In the genomic region with DNA sequence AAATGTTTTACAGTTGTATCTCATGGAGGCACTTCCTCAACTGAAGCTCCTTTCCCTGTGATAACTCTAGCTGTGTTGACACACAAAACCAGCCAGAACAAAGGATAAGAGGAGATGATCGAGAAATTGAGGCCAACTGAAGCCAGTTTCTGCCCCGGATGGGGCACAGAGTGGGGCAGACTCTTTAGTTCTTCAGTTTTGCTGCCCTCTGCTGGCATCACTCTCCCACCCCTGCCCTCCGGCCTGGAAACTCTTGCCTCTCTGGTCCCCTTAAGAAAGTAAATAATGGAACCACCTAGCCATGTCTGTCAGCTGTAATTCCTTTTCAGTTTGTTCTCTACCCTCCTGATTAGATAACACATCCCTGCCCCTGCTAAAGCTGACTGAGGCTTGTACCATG, we compare ENCODE assay signal across 32 mouse cellular contexts. TPM values are rescaled to one million over a fixed set of nuclear protein-coding genes. Genes with fewer than 3 reads are reported as not detected.
DNase-seq lines count a peak whose midpoint lies in the region; TF ChIP-seq lines count a peak whose summit lies in the region.
"Had no signal": no experiment of that assay in that cellular context is flagged by ENCODE, and none has a peak within 500 bp of the region (broad histone marks: within the 10 kb centered on the region; RNA-seq: fewer than 3 reads in every experiment).

No protein-coding gene starts in this region.

- H3K27me3 ChIP-seq in MEL (ENCODE audit: control insufficient read depth in 1 of 2, insufficient read depth in 2 of 2, low read length in 2 of 2), result no peaks in the 10 kb centered on the region
- H3K27me3 ChIP-seq in small intestine, adult 2 months (ENCODE audit: control insufficient read depth, insufficient read depth, low read length), result no peaks in the 10 kb centered on the region
- H3K27me3 ChIP-seq: embryonic facial prominence, embryonic 12.5 days; embryonic facial prominence, embryonic 15.5 days; hindbrain, embryonic 12.5 days; intestine, embryonic 15.5 days had no signal

- H3K4me3 ChIP-seq in gastrocnemius, adult 2 months, result no peak overlapping the region
- no peak overlapping the region for H3K4me3 ChIP-seq in layer of hippocampus, adult 2 months
- H3K4me3 ChIP-seq in MEL (ENCODE audit: control insufficient read depth in 1 of 2, insufficient read depth in 1 of 2, low read depth in 2 of 2, low read length in 2 of 2), result no peak overlapping the region
- H3K4me3 ChIP-seq in small intestine, adult 2 months (ENCODE audit: low read depth, low read length), result no peak overlapping the region
- H3K4me3 ChIP-seq: embryonic facial prominence, embryonic 12.5 days; embryonic facial prominence, embryonic 15.5 days; hindbrain, embryonic 12.5 days; intestine, embryonic 15.5 days had no signal

- no peak for TF ChIP-seq POLR2A in MEL (IDR thresholded peaks at IDR 0.05; ENCODE audit: control insufficient read depth in 1 of 2, insufficient read depth in 1 of 2, low read depth in 1 of 2, low read length in 2 of 2, poor library complexity in 1 of 2)
- TF ChIP-seq POLR2A in small intestine, adult 2 months (IDR thresholded peaks at IDR 0.05; ENCODE audit: low read depth, low read length), result no peak

- peaks cover 0 to 2% of the 10 kb centered on the region in 2 experiments; a peak in 1 of 4 replicates for H3K36me3 ChIP-seq in MEL (ENCODE audit: control insufficient read depth in 1 of 2, insufficient read depth in 2 of 2, low read length in 2 of 2)
- peaks cover 22% of the 10 kb centered on the region for H3K36me3 ChIP-seq in small intestine, adult 2 months (ENCODE audit: control insufficient read depth, insufficient read depth, low read length)

- TF ChIP-seq RAD21 in MEL (IDR thresholded peaks at IDR 0.05; ENCODE audit: low read depth, low read length), result no peak

- H3K27ac ChIP-seq in gastrocnemius, adult 2 months, result no peak overlapping the region
- H3K27ac ChIP-seq in layer of hippocampus, adult 2 months, result no peak overlapping the region
- H3K27ac ChIP-seq in MEL (ENCODE audit: control insufficient read depth, low read depth, low read length), result no peak overlapping the region
- no peak overlapping the region for H3K27ac ChIP-seq in small intestine, adult 2 months (ENCODE audit: insufficient read depth, low read depth, low read length)
- H3K27ac ChIP-seq: embryonic facial prominence, embryonic 12.5 days; embryonic facial prominence, embryonic 15.5 days; hindbrain, embryonic 12.5 days; intestine, embryonic 15.5 days had no signal

- no peaks in the 10 kb centered on the region for H3K79me2 ChIP-seq in MEL (ENCODE audit: control insufficient read depth, insufficient read depth, low read length, poor library complexity)

- H3K9ac ChIP-seq in MEL (ENCODE audit: control insufficient read depth, low read depth, low read length, poor library complexity, severe bottlenecking), result no peak overlapping the region
- H3K9ac ChIP-seq: embryonic facial prominence, embryonic 12.5 days; embryonic facial prominence, embryonic 15.5 days; forebrain, postnatal 0 days; hindbrain, embryonic 12.5 days; intestine, embryonic 15.5 days had no signal

- H3K9me3 ChIP-seq in MEL (replicated peaks; ENCODE audit: insufficient read depth, low read length), result no peaks in the 10 kb centered on the region
- H3K9me3 ChIP-seq: embryonic facial prominence, embryonic 12.5 days; embryonic facial prominence, embryonic 15.5 days; hindbrain, embryonic 12.5 days; intestine, embryonic 15.5 days had no signal

- WGBS in small intestine, adult 2 months, result 65% methylated on average over 3 of the region's 3 CpGs

- peak; percentile 13; the same call in 1 of the 2 replicates for TF ChIP-seq CTCF in gastrocnemius, adult 2 months (IDR thresholded peaks at IDR 0.05)
- peak; percentile 62 for TF ChIP-seq CTCF in layer of hippocampus, adult 2 months (conservative IDR thresholded peaks at IDR 0.05)
- peak in 2 of 3 experiments; percentile 6 to 47; a peak in 3 of 6 replicates for TF ChIP-seq CTCF in MEL (IDR thresholded peaks at IDR 0.05 in 2 of 3, conservative IDR thresholded peaks at IDR 0.05 in 1 of 3; ENCODE audit: control insufficient read depth in 1 of 3, insufficient read depth in 1 of 3, low read depth in 2 of 3, low read length in 3 of 3, poor library complexity in 1 of 3, severe bottlenecking in 1 of 3)
- peak; percentile 10; the same call in 1 of the 2 replicates for TF ChIP-seq CTCF in small intestine, adult 2 months (IDR thresholded peaks at IDR 0.05; ENCODE audit: extremely low read depth, insufficient read length, insufficient replicate concordance, low read depth, low read length)

- intact Hi-C loops in gastrocnemius, adult 2 months (cut with DNase I), result no loop called here

- H3K4me1 ChIP-seq in MEL (ENCODE audit: control insufficient read depth in 1 of 2, insufficient read depth in 2 of 2, low read length in 2 of 2), result 0 out of 4 replicates have a peak, but pooled peaks cover 0 to 1% of the 10 kb centered on the region in 2 experiments
- H3K4me1 ChIP-seq in small intestine, adult 2 months (ENCODE audit: control insufficient read depth, insufficient read depth, insufficient read length, low read length), result no peaks in the 10 kb centered on the region
- H3K4me1 ChIP-seq: intestine, embryonic 15.5 days had no signal

- DNase-seq in gastrocnemius, adult 2 months, result no peak
- no peak for DNase-seq in gastrocnemius, postnatal 10 days
- DNase-seq in layer of hippocampus, adult 2 months (ENCODE audit: low spot score in 2 of 2), result no peak
- no peak for DNase-seq in layer of hippocampus, postnatal 36 days
- no peak for DNase-seq in MEL (ENCODE audit: low read depth, low spot score)
- no peak for DNase-seq in right cerebral cortex, postnatal 10 days (ENCODE audit: low spot score in 2 of 2)
- no peak for DNase-seq in layer of hippocampus, postnatal 25 days (ENCODE audit: extremely low spot score in 1 of 2, low spot score in 1 of 2)
- DNase-seq: adrenal gland, postnatal 10 days; cerebellum, adult 18-20 months; cerebellum, adult 9-10 months; cerebellum, postnatal 14 days; forebrain, postnatal 0 days; gastrocnemius, postnatal 36 days had no signal

- no peak for TF ChIP-seq EP300 in MEL (IDR thresholded peaks at IDR 0.05; ENCODE audit: low read depth in 1 of 2, low read length in 2 of 2)

TF ChIP-seq in MEL, 35 proteins besides CTCF, POLR2A, EP300 and RAD21:
- TF ChIP-seq TAL1 (IDR thresholded peaks at IDR 0.05; ENCODE audit: low read length) (no peak), POLR2AphosphoS2 (IDR thresholded peaks at IDR 0.05; ENCODE audit: low read length) (no peak), USF1 (IDR thresholded peaks at IDR 0.05; ENCODE audit: low read depth, low read length) (no peak), GABPA (IDR thresholded peaks at IDR 0.05; ENCODE audit: low read depth, low read length) (no peak), NRF1 (IDR thresholded peaks at IDR 0.05; ENCODE audit: insufficient read depth, low read depth, low read length, poor library complexity, severe bottlenecking) (no peak), MEF2A (IDR thresholded peaks at IDR 0.05; ENCODE audit: extremely low read depth, insufficient replicate concordance, low read depth, low read length, poor library complexity, severe bottlenecking) (no peak), MXI1 (IDR thresholded peaks at IDR 0.05; ENCODE audit: low read depth, low read length) (no peak), TBP (IDR thresholded peaks at IDR 0.05; ENCODE audit: low read depth, low read length) (no peak), TCF12 (IDR thresholded peaks at IDR 0.05; ENCODE audit: low read depth, low read length) (no peak), CHD2 (IDR thresholded peaks at IDR 0.05; ENCODE audit: low read length) (no peak), ZC3H11A (IDR thresholded peaks at IDR 0.05; ENCODE audit: low read depth, low read length) (no peak), USF2 (IDR thresholded peaks at IDR 0.05; ENCODE audit: borderline replicate concordance in 1 of 2, insufficient read depth in 1 of 2, low read depth in 1 of 2, low read length in 2 of 2) (no peak), POLR2AphosphoS5 (IDR thresholded peaks at IDR 0.05; ENCODE audit: borderline replicate concordance, low read depth, low read length) (no peak)
TF ChIP-seq in MEL: peak in this region for 0.

RNA-seq across cellular contexts. Expression of a gene that starts 6.9 kb away (rescaled TPM):
- total RNA-seq in gastrocnemius, adult 2 months (2021), result 10 to 100 TPM; 62.7 to 83.8 TPM
- 10 to 100 TPM; 81.1 to 84.7 TPM for total RNA-seq in gastrocnemius, postnatal 10 days (2021)
- 10 to 100 TPM; 19.2 to 20.4 TPM for total RNA-seq in layer of hippocampus, adult 2 months (2021)
- total RNA-seq in layer of hippocampus, postnatal 36 days (2021), result 10 to 100 TPM; 20.2 to 21.4 TPM
- 70.3 and 84.7 TPM in 2 replicates for total RNA-seq in MEL (2012; rRNA removed)
- polyA plus RNA-seq in MEL (2012; ENCODE audit: insufficient read depth in 1 of 2, insufficient read length in 2 of 2, low read depth in 1 of 2, low replicate concordance in 2 of 2, missing spikeins in 1 of 2), result 10 to 100 TPM in 1 of 2 experiments, not detected in 1; 81.5 TPM
- 14.6 and 18.2 TPM in 2 replicates for polyA plus RNA-seq in small intestine, adult 2 months (2012; rRNA removed)
- 10 to 100 TPM; 19.3 to 21.4 TPM for total RNA-seq in layer of hippocampus, postnatal 25 days (2021)

RNA-seq across cellular contexts. Expression of a gene that starts 13.3 kb away (rescaled TPM):
- not detected for total RNA-seq in gastrocnemius, adult 2 months (2021)
- total RNA-seq in gastrocnemius, postnatal 10 days (2021), result not detected
- not detected for total RNA-seq in layer of hippocampus, adult 2 months (2021)
- total RNA-seq in layer of hippocampus, postnatal 36 days (2021), result not detected
- not detected in 2 replicates for total RNA-seq in MEL (2012; rRNA removed)
- not detected for polyA plus RNA-seq in MEL (2012; ENCODE audit: insufficient read depth in 1 of 2, insufficient read length in 2 of 2, low read depth in 1 of 2, low replicate concordance in 2 of 2, missing spikeins in 1 of 2)
- polyA plus RNA-seq in small intestine, adult 2 months (2012; rRNA removed), result not detected in 2 replicates
- not detected for total RNA-seq in layer of hippocampus, postnatal 25 days (2021)
- total RNA-seq: adrenal gland, adult 18-20 months; adrenal gland, postnatal 10 days; adrenal gland, postnatal 36 days; common myeloid progenitor, adult 5-6 weeks; ES-E14; forebrain, postnatal 0 days; gastrocnemius, adult 8-10 months; gastrocnemius, postnatal 36 days; granulocyte monocyte progenitor cell, adult 5-6 weeks; hematopoietic stem cell, adult 5-6 weeks had no signal
- polyA plus RNA-seq: activated CD4-positive, CD25-positive, alpha-beta regulatory T cell, adult 4 months; embryonic facial prominence, embryonic 12.5 days; embryonic facial prominence, embryonic 15.5 days; forebrain, embryonic 11.5 days; forebrain, postnatal 0 days; frontal cortex, adult 2 months; heart, embryonic 14.5 days; hindbrain, embryonic 16.5 days; intestine, embryonic 15.5 days had no signal

RNA-seq across cellular contexts. Expression of a gene that starts 15.8 kb away (rescaled TPM):
- not detected for total RNA-seq in gastrocnemius, adult 2 months (2021)
- total RNA-seq in gastrocnemius, postnatal 10 days (2021), result not detected
- total RNA-seq in layer of hippocampus, adult 2 months (2021), result under 1 TPM in 1 of 2 experiments, not detected in 1; 0.82 TPM
- 1 to 10 TPM in 1 of 2 experiments, not detected in 1; 1.3 TPM for total RNA-seq in layer of hippocampus, postnatal 36 days (2021)
- not detected in 2 replicates for total RNA-seq in MEL (2012; rRNA removed)
- polyA plus RNA-seq in MEL (2012; ENCODE audit: insufficient read depth in 1 of 2, insufficient read length in 2 of 2, low read depth in 1 of 2, low replicate concordance in 2 of 2, missing spikeins in 1 of 2), result under 1 TPM in 1 of 2 experiments, not detected in 1; 0.06 TPM
- polyA plus RNA-seq in small intestine, adult 2 months (2012; rRNA removed), result not detected in 2 replicates
- total RNA-seq in layer of hippocampus, postnatal 25 days (2021), result under 1 TPM; 0.38 to 0.42 TPM
- total RNA-seq: adrenal gland, adult 18-20 months; adrenal gland, postnatal 10 days; common myeloid progenitor, adult 5-6 weeks; ES-E14; gastrocnemius, adult 8-10 months; gastrocnemius, postnatal 36 days; granulocyte monocyte progenitor cell, adult 5-6 weeks; heart, adult 8-10 months; heart, postnatal 25 days; hematopoietic stem cell, adult 5-6 weeks had no signal
- polyA plus RNA-seq: activated CD4-positive, CD25-positive, alpha-beta regulatory T cell, adult 4 months; intestine, embryonic 15.5 days had no signal

RNA-seq across cellular contexts. Expression of a gene that starts 51.3 kb away (rescaled TPM):
- total RNA-seq in gastrocnemius, adult 2 months (2021), result not detected
- total RNA-seq in gastrocnemius, postnatal 10 days (2021), result not detected
- not detected for total RNA-seq in layer of hippocampus, adult 2 months (2021)
- total RNA-seq in layer of hippocampus, postnatal 36 days (2021), result not detected
- total RNA-seq in MEL (2012; rRNA removed), result not detected in 2 replicates
- polyA plus RNA-seq in MEL (2012; ENCODE audit: insufficient read depth in 1 of 2, insufficient read length in 2 of 2, low read depth in 1 of 2, low replicate concordance in 2 of 2, missing spikeins in 1 of 2), result not detected
- polyA plus RNA-seq in small intestine, adult 2 months (2012; rRNA removed), result not detected in 2 replicates
- total RNA-seq in layer of hippocampus, postnatal 25 days (2021), result not detected
- total RNA-seq: adrenal gland, adult 18-20 months; adrenal gland, postnatal 10 days; adrenal gland, postnatal 36 days; common myeloid progenitor, adult 5-6 weeks; ES-E14; forebrain, postnatal 0 days; gastrocnemius, adult 8-10 months; gastrocnemius, postnatal 36 days; granulocyte monocyte progenitor cell, adult 5-6 weeks; hematopoietic stem cell, adult 5-6 weeks had no signal
- polyA plus RNA-seq: activated CD4-positive, CD25-positive, alpha-beta regulatory T cell, adult 4 months; forebrain, postnatal 0 days had no signal

Comparison
In these comparisons a context has a peak if more than half of its experiments do, and no peak if none do; other contexts are left out.
1. CTCF ChIP-seq: peak in every context shown above with its lines; median percentile 62 in layer of hippocampus, adult 2 months; 26 in MEL; 13 in gastrocnemius, adult 2 months; 10 in small intestine, adult 2 months.